In genomic region chr13:103354737-103355136, GRCm38 (mm10) we compare ENCODE assay signal across 32 mouse cellular contexts. TPM values are rescaled to one million over a fixed set of nuclear protein-coding genes. Genes with fewer than 3 reads are reported as not detected.
DNase-seq lines count a peak whose midpoint lies in the region; ATAC-seq and TF ChIP-seq lines count a peak whose summit lies in the region.
"Had no signal": no experiment of that assay in that cellular context is flagged by ENCODE, and none has a peak within 500 bp of the region (broad histone marks: within the 10 kb centered on the region; RNA-seq: fewer than 3 reads in every experiment).

No protein-coding gene starts in this region.

- H3K4me3 ChIP-seq in heart, adult 2 months: no peak overlapping the region
- H3K4me3 ChIP-seq in heart, embryonic 11.5 days (ENCODE audit: low read depth, low read length): no peak overlapping the region
- no peak overlapping the region for H3K4me3 ChIP-seq in myocyte
- H3K4me3 ChIP-seq: embryonic facial prominence, embryonic 13.5 days; erythroblast, embryonic 14.5 days; forebrain, embryonic 12.5 days; heart, embryonic 13.5 days; kidney, embryonic 15.5 days; limb, embryonic 15.5 days; liver, embryonic 13.5 days had no signal

- H3K9me3 ChIP-seq in heart, embryonic 11.5 days (replicated peaks; ENCODE audit: control insufficient read depth, low read length): no peaks in the 10 kb centered on the region
- H3K9me3 ChIP-seq: embryonic facial prominence, embryonic 13.5 days; forebrain, embryonic 12.5 days; heart, embryonic 13.5 days; kidney, embryonic 15.5 days; limb, embryonic 15.5 days; liver, embryonic 13.5 days had no signal

- H3K9ac ChIP-seq in heart, adult 2 months (ENCODE audit: low read depth, low read length): no peak overlapping the region
- H3K9ac ChIP-seq in heart, embryonic 11.5 days (ENCODE audit: low read depth, low read length): no peak overlapping the region
- H3K9ac ChIP-seq: embryonic facial prominence, embryonic 13.5 days; forebrain, embryonic 12.5 days; forebrain, postnatal 0 days; heart, embryonic 13.5 days; kidney, embryonic 15.5 days; limb, embryonic 15.5 days; liver, embryonic 13.5 days had no signal

- no peak overlapping the region for H3ac ChIP-seq in myocyte (ENCODE audit: control insufficient read depth, insufficient read length)

- intact Hi-C loops in heart, adult 2 months (cut with DNase I): no loop called here

- no peak for ATAC-seq in heart, embryonic 11.5 days (replicated peaks; ENCODE audit: insufficient number of reproducible peaks, low FRiP score, low TSS enrichment)
- no peak for ATAC-seq in activated CD4-positive, CD25-positive, alpha-beta regulatory T cell, adult 4 months
- ATAC-seq: CD4-positive, CD25-positive, alpha-beta regulatory T cell, adult 4 months; forebrain, postnatal 0 days; hindbrain, embryonic 16.5 days had no signal

- no peak overlapping the region; the same call in 1 of the 2 replicates for H3K27ac ChIP-seq in heart, adult 2 months
- H3K27ac ChIP-seq in heart, embryonic 11.5 days (ENCODE audit: low read depth, low read length): no peak overlapping the region
- H3K27ac ChIP-seq: embryonic facial prominence, embryonic 13.5 days; forebrain, embryonic 12.5 days; heart, embryonic 13.5 days; kidney, embryonic 15.5 days; limb, embryonic 15.5 days; liver, embryonic 13.5 days; macrophage had no signal

- TF ChIP-seq POLR2A in heart, adult 2 months (IDR thresholded peaks at IDR 0.05; ENCODE audit: insufficient read depth, low read depth, low read length): no peak
- TF ChIP-seq POLR2A in myocyte (IDR thresholded peaks at IDR 0.05; ENCODE audit: insufficient read length, low read depth): no peak

- no peak for TF ChIP-seq CTCF in heart, adult 2 months (IDR thresholded peaks at IDR 0.05)

- DNase-seq in embryo, embryonic 10.5 days (ENCODE audit: low spot score): peak; percentile 20
- no peak for DNase-seq in embryo, embryonic 10 days (ENCODE audit: low spot score)
- DNase-seq in heart, adult 2 months: peak; percentile 41 to 54
- peak; percentile 83 for DNase-seq in adipocyte (ENCODE audit: low spot score)
- DNase-seq in cerebellum, postnatal 25 days: no peak
- DNase-seq: adrenal gland, postnatal 25 days; cerebellum, adult 18-20 months; cerebellum, postnatal 10 days; forebrain, postnatal 0 days; gastrocnemius, postnatal 25 days; kidney, adult 18-20 months; kidney, postnatal 25 days; left cerebral cortex, postnatal 4 days; liver, embryonic 13.5 days; lung, adult 2 months; lung, postnatal 10 days; midbrain, embryonic 14.5 days; right cerebral cortex, postnatal 25 days; spleen, adult 18-20 months; thymus, postnatal 14 days had no signal

- no peaks in the 10 kb centered on the region for H3K36me3 ChIP-seq in heart, adult 2 months (ENCODE audit: control insufficient read depth, insufficient read depth, low read length)
- H3K36me3 ChIP-seq in heart, embryonic 11.5 days (ENCODE audit: control insufficient read depth, insufficient read depth, low read length): no peaks in the 10 kb centered on the region
- no peaks in the 10 kb centered on the region for H3K36me3 ChIP-seq in myocyte (ENCODE audit: control insufficient read depth, insufficient read depth)
- H3K36me3 ChIP-seq: embryonic facial prominence, embryonic 13.5 days; forebrain, embryonic 12.5 days; heart, embryonic 13.5 days; kidney, embryonic 15.5 days; limb, embryonic 15.5 days; liver, embryonic 13.5 days had no signal

- no peak overlapping the region for H3K4me2 ChIP-seq in heart, embryonic 11.5 days
- H3K4me2 ChIP-seq in myocyte (ENCODE audit: low read depth): no peak overlapping the region
- H3K4me2 ChIP-seq: embryonic facial prominence, embryonic 13.5 days; forebrain, embryonic 12.5 days; heart, embryonic 13.5 days; kidney, embryonic 15.5 days; limb, embryonic 15.5 days; liver, embryonic 13.5 days had no signal

- WGBS in heart, adult 2 months: 57% methylated on average over 3 of the region's 3 CpGs
- 62% methylated on average over 3 of the region's 3 CpGs for WGBS in heart, embryonic 11.5 days (ENCODE audit: insufficient replicate concordance)

- H3K4me1 ChIP-seq in heart, adult 2 months (ENCODE audit: control insufficient read depth, insufficient read depth, low read length): no peaks in the 10 kb centered on the region; the same call in 1 of the 2 replicates
- H3K4me1 ChIP-seq in heart, embryonic 11.5 days (ENCODE audit: control insufficient read depth, insufficient read depth, low read length): no peaks in the 10 kb centered on the region
- H3K4me1 ChIP-seq: embryonic facial prominence, embryonic 13.5 days; forebrain, embryonic 12.5 days; heart, embryonic 13.5 days; kidney, embryonic 15.5 days; limb, embryonic 15.5 days; liver, embryonic 13.5 days had no signal

- no peaks in the 10 kb centered on the region for H3K27me3 ChIP-seq in heart, adult 2 months (ENCODE audit: control insufficient read depth, insufficient read depth, low read length)
- no peaks in the 10 kb centered on the region for H3K27me3 ChIP-seq in heart, embryonic 11.5 days (ENCODE audit: control insufficient read depth, insufficient read depth, low read length)
- H3K27me3 ChIP-seq in myocyte (ENCODE audit: control insufficient read depth, insufficient read depth, insufficient read length): no peaks in the 10 kb centered on the region
- H3K27me3 ChIP-seq: embryonic facial prominence, embryonic 13.5 days; forebrain, embryonic 12.5 days; heart, embryonic 13.5 days; kidney, embryonic 15.5 days; limb, embryonic 15.5 days; liver, embryonic 13.5 days had no signal

- H3K79me2 ChIP-seq in heart, adult 2 months (replicated peaks; ENCODE audit: control insufficient read depth, insufficient read depth, low read length): no peaks in the 10 kb centered on the region
- H3K79me2 ChIP-seq in myocyte (ENCODE audit: control insufficient read depth, insufficient read depth): no peaks in the 10 kb centered on the region

- TF ChIP-seq EP300 in heart, adult 2 months (IDR thresholded peaks at IDR 0.05; ENCODE audit: insufficient read depth, low read depth, low read length): no peak

TF ChIP-seq in myocyte, 11 proteins besides CTCF, POLR2A, EP300 and RAD21:
- peak; percentile 57; the same call in 1 of the 2 replicates for TF ChIP-seq CEBPB (IDR thresholded peaks at IDR 0.05; ENCODE audit: insufficient read depth, poor library complexity, severe bottlenecking)
- no peak for TF ChIP-seq POLR2AphosphoS2 (IDR thresholded peaks at IDR 0.05; ENCODE audit: insufficient read length, low read depth)

RNA-seq across cellular contexts. Expression of gene Mast4, which starts 20.4 kb away (rescaled TPM):
- 10 to 100 TPM; 23.6 to 33.1 TPM for total RNA-seq in heart, adult 2 months (2021)
- 8.5 and 13.8 TPM in 2 replicates for polyA plus RNA-seq in heart, adult 2 months (2012; rRNA removed)
- 39.3 and 45.4 TPM in 2 replicates for polyA plus RNA-seq in heart, embryonic 11.5 days (2014; fragmentation: Nextera tagmentation; extraction: Ambion mirVana)
- 15.0 TPM for polyA plus RNA-seq in myocyte (2012; fragmentation: generic; extraction: Trizol)
- polyA plus RNA-seq in activated CD4-positive, CD25-positive, alpha-beta regulatory T cell, adult 4 months (2017; shearing (Covaris generic)): 10 to 100 TPM; 10.1 to 13.1 TPM

Comparison
In these comparisons a context has a peak if more than half of its experiments do, and no peak if none do; other contexts are left out.
1. DNase-seq: peak in embryo, embryonic 10.5 days (single experiment), heart, adult 2 months (2 of 2) and adipocyte (single experiment); none in embryo, embryonic 10 days (single experiment) and cerebellum, postnatal 25 days (0 of 2).